Mouse (Mus musculus): ENCODE data around the gene Vill.

The Vill gene

DNA sequence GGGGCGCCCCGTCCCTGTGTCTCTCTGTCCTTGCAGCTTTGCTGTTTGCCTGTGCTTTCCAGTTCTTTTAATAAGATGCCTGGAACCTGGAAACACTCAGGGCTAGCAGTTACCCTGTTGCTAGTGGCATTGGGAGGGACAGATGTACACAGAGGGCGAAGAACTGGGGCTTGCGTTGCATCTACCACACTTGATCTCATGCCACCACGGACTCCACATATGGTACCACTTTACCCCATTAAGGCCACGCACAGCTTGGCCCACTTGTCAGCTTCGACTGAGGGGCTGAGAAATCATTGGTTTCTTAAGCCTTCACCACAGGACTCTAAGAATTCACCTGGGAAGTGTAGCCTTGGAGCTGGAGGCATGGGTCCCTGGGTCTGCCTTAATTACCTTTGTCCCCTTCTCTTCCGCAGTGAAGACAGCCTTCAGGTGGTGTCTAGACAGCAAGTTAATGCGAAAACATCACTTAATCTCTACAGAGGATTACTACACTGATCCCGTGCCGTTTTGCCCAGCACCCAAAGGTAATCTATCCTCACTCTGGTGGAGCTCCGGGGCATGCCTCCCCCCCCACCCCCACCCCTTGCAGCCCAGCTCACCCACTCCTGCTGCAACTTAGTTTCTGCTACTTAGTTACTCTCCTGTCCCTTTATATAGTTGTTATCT lies 57.2 kb downstream of the Vill start:
- in situ Hi-C loops (cut with MboI, MseI) = no loop called here

DNA sequence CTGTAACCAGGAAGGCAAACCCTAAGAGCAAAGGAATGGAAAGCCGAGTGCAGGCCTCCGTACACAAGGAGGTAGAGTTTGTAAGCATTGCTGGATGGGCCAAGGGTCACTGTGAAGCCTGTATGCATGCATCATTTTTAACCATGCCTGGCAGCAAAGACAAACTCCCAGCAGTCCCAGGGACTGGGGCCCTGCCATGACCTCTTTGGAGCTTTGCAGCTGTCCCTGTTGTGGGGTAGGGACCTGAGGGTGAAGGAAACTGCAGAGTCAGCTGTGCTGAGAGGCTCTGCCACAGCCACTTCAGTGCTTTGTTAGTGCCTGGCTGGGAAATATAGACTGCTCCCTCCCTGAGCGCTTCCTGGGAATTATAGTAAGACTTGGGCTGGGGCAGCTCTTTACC lies 58.1 kb downstream of the Vill start:
- in situ Hi-C loops (cut with MboI, MseI) = no loop called here

- in situ Hi-C loops (cut with MboI, MseI) = no loop called here
These were observed 62.3 kb downstream of the Vill start for GRCm38 (mm10) chr9:119114911-119115310.

- in situ Hi-C loops (cut with MboI, MseI) = no loop called here
These were observed 67.0 kb downstream of the Vill start for GRCm38 (mm10) chr9:119119409-119120167.

DNA sequence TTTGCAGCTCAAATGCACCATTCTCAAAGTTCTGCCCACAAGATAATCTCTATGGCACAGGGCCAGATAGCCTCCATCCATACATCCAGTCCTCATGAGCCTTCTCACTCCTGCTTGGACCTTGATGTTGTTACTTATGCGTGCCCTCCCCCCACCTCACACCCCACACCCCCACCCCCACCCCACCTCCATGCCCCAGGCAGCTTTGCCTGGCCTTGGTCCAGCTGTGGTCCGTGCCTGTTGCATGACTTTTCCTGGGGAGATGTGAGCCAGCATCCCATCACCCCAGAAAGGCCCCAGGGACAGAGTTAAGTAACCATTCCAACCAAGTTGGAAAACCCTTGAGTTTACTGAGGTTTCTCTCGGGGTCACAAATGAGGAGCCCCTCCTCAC lies 67.6 kb downstream of the Vill start:
- in situ Hi-C loops (cut with MboI, MseI) = no loop called here

All from T-helper 17 cell (primary cell).